Mouse (Mus musculus): ENCODE data around the gene Slc13a4. TPM values are rescaled to one million over a fixed set of nuclear protein-coding genes. Genes with fewer than 3 reads are reported as not detected.
A peak's percentile ranks its signal among the peaks of the same experiment; 100 is the strongest.

Slc13a4 gene
- total RNA-seq (2021), result 1 to 10 TPM; 2.7 to 6.0 TPM

DNA sequence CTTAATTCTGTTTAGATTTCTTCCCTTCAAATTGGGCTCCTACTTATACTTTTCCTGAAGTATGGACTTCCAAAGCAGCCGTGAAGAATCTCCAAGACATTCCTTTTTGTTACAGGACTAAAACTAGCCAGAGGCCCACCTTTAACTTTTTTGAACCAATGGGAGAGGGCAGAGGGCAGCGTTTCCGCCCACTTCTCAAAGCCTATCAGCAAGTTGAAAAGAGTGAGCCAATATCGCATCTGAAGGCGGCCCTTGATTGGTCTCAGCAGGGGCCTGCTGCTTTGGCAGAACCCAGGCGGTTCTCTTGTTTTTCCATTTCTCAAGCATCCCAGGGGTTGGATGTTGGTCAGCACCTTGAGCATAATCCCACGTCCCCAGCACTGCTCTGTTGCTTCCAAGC lies at the start of gene Slc13a4:
Gene Slc13a4 (minus strand): TSS at position 95 of the 400 bp plus-strand sequence.
- DNase-seq, result no peak

DNA sequence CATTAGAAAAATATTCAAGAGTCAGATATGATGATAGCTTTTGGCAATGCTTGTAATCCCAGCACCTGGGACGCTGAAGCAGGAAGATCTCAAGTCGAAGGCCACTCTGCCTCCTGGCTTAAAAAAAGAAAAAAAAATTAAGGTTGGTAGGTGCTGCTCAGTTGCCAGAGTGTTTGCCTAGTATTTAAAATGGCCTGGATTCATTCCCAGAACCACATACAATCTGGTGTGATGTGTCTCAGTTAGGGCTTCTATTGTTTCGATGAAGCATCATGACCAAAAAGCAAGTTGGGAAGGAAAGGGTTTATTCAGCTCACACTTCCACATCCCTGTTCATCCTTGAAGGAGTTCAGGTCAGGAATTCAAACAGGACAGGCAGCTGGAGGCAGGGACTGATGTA lies 47.4 kb upstream of the Slc13a4 start:
- DNase-seq, result no peak

DNA sequence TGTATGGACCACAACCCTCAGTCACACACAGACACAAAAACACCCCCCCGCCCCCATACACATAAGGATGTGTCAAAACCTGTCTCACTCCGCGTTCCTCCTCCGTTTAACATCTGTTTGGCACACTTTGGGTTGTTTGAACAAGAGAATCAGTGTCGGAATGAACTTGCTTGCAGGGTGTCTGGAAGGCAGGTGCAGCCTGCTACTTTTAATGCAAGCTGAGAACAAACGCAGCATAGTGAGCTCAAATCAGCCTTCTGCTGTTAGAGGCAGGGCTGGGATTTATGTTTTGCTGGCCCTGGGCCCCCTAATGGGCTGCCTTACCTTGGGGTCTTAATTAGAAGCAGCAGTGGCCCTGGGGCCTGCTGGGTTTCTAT lies 46.7 kb upstream of the Slc13a4 start:
- DNase-seq, result no peak

DNA sequence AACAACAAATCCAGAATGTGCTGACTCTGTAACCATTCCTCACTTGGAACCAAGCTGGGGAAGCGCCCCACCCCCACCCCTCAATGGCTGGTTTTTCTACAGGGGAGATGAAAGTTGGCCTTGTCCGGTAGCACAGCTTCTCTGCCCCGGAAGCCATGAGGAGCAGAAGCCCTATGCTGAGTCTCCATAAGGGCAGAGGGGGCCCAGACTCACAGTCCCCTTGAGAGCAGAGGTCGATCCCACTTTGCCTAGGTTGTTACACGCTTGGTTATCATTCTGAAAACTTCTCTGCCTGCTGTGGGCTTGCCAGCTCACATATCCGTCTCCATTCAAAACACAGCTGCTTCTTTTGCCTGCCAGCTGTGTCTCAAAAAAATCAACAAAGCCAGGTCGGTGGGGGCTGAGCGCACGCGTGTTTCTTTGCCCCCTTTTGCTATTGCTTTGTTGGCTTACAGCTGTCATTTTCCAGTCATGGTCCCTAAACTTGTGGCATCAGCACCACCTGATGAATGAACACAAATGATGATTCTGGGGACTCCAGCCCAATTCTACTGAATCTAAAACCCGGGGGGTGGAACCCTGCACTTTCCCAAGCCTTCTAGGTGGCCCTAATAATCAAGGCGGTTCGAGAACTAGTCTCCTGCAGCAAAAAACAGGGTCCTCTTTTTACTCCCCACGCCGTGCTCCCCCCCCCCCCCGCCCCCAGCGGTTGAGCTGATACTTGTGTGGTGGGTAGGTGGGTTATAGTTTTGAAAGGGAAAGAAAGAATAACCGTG lies 46.1 kb upstream of the Slc13a4 start:
- DNase-seq, result no peak

DNA sequence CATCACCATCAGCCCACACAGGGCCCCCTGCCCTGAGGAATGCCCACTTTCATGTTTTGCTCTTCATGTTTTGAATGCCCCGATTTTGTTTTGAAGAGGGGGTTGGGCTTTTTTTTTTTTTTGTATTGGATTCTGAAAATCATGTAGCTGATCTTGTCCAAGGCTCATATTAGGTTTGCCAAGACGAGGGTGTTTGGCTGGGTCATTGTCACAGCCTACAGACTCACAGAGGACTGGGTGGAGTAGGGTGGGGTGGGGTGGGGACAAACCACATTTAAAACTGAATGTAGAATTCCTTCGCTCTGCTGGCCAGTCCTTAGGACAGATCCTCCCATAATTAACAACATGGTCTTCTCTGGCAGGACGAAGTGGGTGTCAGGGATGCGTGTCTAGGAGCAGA lies 45.5 kb upstream of the Slc13a4 start:
- DNase-seq, result no peak

DNA sequence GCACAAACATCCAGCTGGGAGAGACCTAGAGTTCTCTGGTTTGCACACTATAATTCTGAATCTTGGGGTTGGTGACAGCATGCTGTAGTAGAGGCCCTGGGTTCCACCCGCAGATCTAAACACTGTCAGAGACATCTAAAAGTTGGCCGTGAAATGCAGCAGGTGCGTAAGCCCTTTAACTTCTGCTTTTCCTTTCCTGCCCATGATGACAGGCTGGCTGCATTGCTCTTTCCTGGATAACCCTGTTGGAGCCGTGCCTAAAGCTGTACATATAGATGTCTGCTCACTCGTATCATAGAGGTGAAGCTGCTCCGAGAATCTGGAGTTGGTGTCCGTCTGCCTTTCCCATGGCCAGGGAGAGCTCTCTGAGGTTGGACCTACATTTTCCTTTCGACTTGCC lies 44.9 kb upstream of the Slc13a4 start:
- DNase-seq, result no peak

DNA sequence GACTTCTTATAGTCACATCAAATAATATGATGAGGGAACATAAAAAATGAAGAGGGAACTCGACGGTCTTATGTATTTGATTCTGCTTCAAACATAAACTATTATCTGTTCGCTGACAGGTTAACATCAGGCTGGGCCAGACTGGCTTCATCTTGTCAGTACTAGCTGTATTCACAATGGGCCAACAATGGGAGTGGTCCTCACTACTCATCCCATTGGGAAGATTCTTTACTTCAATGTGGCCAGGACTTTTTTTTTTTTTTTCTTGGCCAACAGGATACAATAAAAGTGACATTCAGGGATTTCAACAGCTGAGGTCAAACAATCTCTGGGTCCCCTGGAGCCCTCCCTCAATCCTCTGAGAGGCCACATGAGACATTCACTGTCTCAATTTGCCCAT lies 43.9 kb upstream of the Slc13a4 start:
- no peak for DNase-seq

DNA sequence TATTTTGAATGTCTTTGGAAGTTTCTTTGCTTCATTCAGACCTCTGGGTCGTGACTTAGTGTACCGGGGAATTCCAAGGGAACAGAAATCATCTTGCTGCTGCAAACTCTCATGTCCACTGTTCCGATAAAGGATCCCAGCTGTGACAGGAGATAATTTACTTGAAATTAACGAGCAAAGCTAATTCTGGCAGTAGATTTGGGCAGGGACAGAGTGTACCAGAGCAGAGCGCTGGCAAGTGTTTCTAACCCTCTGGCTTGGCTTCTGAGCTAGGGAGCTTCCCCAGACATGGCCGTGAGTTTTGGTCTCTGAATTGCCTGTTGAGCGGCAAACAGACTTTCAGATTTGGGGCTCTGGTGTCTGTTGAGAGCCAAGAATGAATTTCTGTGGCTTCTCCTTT lies 41.9 kb upstream of the Slc13a4 start:
- no peak for DNase-seq

DNA sequence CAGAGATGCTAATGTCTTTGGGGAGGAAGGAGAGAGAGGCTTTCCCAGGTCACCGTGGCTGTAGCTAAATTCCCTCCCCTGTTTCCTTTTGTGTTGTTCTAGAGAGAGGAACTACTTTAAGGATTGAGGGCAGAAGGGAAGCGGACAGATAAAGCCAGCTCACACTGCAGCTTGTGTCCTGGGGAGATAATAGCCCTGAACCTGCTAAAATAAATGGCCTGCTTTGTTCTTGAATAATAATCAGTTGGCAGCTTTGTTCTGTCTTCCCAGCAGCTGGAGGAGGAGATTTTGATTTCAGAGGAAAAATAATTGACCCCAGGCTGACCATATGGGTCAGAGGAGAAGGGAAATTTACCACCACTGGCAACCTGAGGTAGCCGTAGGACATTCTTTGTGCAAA lies 30.7 kb upstream of the Slc13a4 start:
- no peak for DNase-seq

DNA sequence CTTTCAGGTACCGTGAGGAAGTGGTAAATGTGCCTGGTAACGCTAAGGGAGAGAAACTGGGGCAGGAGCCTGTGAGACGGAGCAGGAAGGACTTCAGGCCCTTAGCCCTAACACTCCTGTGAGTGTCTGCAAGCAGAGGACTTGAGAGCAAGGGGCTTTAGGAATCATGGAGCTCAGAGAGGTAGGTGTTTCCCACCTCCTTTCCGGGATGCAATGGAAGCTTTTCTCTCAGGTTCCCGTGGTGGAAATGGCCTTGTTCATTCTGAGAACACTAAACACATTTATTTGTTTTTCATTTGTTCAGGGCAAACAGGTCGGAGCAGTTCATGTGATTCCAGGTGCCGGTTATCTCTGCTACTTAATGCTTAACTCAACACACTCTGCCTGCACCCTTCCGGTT lies 29.9 kb upstream of the Slc13a4 start:
- no peak for DNase-seq

DNA sequence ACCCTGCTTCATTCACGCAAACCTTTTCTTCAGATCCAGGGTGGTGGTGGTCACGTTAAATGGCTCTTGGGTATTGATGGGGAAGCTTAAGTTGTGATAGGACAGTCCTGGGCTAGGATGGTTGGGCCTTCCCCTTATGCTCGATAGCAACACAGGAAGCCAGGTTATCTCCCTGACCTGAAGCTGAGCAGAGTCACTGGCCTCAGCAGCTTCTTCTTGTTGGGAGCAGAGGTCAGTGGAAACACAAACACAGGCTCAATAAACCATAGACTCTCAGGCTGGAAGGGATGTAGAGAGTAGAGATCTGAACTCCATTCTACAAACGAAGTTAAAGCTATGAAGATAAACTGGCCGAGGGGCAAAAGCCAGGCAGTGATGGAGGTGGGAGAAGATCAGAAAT lies 27.5 kb upstream of the Slc13a4 start:
- no peak for DNase-seq

DNA sequence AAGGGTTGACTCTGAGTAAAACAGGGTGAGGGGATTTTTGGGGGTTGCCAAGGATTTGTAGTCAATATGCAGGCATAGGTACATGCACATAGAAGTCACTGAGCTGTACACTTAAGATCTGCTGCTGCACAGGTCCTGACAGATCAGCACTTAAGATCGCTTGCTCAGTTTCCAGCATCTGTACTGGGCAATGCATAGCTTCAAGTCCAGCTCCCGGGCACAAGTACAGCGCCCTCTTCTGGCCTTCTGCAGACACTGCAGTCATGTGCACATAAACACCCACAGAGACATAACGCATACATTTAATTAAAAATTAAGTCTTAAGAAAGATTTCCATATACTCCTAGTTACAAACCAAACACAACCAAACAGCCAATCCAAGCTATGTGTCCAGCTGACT lies 26.3 kb upstream of the Slc13a4 start:
- DNase-seq, result no peak

DNA sequence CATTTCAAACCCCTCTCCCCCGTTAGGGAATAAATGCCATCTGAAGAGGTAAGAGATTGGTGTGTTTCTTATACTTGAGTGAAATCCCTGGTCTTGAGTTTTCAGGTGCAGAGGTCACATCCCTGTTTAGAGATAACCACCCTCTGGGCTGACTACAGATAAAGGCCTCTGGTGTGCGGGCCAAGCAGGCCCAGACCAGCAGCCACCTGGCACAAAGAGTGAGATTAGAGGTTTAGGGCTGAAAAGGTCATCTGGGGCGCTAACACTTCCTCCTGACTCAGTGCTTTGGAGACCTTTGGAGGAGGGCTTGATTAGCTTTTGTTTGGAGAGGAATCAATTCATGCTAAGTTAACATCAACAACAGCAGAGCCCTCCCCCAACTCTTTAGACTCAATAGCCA lies 25.7 kb upstream of the Slc13a4 start:
- no peak for DNase-seq

DNA sequence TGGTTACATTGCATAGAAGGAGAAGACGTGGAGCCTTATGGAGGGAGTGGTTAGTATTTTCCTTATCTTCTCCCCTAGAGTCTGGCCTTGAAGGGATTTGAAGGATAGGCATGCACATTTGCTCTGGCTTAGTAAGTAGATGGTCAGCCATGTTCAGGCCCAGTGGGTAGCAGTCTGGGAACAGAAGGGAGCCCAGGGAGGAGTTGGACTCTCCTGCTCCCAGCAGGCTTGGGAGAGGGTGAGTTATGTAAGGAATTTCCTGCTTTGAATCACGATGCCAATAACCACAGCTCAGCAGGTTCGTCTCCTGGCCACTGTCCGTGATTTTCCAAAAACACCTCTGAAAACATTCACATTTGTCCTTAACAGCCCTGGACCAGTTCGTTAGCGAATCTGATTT lies 22.9 kb upstream of the Slc13a4 start:
- no peak for DNase-seq

DNA sequence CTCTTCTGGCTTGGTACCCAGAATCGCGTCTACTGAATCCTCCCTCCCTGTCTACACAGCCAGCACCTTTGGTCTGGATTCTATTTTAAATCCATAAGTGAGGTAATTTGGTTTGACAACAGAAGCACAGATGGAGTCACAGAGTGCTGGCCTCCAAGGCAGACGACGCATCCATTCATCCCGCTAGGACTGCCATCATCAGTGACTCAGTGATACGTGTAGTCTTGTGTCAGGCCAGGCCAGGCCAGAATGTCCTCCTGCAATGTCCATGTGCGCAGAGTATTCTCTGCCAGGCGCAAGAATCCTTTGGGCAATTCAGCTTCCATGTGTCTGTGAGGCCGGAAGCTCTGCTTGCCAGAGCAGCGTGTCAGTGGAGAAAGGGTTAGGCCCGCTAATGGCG lies 22.0 kb upstream of the Slc13a4 start:
- DNase-seq, result no peak

DNA sequence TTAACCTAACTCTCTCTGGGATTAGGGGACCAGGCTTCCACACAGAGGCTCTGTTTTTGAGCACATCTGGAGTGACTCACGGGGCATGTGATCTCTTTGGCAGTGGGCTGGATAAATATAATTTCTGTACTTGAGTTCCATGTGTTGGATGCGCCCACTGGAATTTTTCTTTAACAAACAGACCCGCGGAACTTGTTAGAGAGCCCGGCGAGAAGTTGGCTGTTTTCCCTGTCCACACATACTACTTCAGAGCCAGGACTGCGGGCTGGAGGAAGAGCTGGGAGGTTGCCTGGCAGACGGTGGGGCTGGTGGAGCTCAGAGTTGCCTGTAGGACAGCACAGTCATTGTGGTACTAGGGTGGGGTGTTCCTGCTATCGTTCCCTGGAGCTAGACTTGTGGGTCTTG lies 18.2 kb upstream of the Slc13a4 start, which contains the start of gene Fam180a:
Gene Fam180a (minus strand): TSS at position 31 of the 405 bp plus-strand sequence.
- DNase-seq, result peak in 1 of 2 experiments; percentile 14

DNA sequence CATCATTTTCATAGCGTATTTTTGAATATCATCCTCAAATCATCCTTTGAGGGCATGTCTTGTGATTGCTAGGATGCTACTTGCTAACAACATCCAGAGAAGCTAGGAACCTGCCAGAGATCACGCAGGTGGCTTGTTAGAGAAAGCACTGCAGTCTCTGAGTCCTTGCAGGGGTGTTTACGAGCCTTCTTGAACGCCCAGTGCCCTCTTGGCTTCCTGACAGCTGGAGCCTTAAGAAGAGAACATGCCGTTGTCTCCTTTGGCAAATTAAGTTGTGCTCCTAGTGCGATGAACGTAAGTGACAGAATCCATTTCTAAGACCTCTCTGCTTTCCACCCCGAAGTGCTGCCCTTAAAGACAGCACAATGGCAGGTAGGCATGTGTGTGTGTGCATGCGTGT lies 16.4 kb upstream of the Slc13a4 start:
- no peak for DNase-seq

DNA sequence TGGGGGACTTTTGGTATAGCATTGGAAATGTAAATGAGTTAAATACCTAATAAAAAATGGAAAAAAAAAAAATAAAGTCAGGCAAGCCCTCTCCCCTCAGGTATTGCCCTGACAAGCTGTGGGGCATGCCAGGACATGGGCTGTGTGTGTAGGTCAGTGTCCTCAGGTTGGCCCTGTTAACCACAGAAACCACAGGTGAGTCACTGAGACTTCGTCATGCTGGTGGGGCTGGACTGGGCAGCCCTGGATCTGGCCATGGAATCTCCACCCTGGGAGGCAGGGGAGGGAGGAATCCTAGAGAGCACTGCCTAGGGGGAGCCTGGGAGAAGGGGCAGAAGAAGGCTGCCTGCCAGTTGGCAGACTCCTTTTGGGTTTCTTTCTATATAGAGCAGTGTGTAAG lies 15.1 kb upstream of the Slc13a4 start:
- DNase-seq, result no peak

DNA sequence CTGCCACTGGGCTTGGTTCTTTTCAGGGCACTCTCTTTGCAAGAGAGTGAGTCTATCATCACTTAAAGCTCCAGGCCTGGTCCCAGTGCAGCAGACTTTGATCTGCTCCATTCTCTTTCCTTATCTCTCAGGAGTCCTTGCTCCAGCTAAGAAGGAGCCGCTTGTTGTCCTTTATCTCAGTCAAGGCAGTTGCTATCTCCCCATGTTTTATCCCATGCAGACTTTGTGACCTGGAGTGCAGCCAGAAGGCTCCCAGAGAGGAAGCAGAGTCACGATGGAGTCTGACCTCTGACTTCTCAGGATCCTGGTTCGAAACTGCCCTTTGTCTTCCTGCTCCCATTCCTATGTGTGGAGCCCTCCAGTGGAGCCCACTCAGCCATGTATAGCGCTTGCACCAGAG lies 13.2 kb upstream of the Slc13a4 start:
- DNase-seq, result no peak

DNA sequence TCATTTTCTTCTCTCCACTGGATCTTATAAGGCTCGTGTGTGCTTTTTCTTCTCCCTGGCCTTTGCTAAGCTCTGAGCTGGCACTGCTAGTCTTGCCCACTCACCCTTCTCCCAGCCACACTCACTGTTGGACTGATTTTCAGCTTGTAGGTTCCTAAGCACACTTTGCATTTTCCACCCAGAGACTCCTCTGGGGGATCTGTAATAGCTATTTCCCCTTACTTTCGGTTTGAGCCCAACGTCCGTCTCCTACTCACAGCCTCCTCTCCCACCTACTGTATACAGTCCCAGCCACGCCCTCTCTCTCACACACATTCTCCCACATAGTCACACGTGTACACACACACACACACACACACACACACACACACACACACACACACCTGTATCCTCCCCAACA lies 11.9 kb upstream of the Slc13a4 start:
- DNase-seq, result no peak

DNA sequence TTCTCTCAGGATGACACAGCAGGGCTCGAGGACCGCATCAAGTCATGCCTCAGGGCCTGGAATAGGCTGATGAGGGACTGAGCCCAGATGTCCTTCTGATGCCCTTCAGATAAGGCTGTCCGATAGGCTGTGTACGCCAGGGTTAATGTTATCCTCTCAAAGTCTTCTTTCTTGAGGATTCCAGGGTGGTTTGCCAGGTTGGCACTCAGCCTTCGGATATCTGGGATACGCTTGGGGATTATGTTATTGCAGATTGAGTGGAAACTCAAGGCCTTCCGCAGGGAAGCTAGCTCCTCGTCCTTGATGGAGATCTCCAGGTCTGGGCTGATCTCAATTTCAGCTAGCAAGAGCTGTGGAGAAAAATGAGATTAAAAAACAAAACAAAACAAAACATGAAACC lies 5.6 kb upstream of the Slc13a4 start:
- DNase-seq, result no peak

DNA sequence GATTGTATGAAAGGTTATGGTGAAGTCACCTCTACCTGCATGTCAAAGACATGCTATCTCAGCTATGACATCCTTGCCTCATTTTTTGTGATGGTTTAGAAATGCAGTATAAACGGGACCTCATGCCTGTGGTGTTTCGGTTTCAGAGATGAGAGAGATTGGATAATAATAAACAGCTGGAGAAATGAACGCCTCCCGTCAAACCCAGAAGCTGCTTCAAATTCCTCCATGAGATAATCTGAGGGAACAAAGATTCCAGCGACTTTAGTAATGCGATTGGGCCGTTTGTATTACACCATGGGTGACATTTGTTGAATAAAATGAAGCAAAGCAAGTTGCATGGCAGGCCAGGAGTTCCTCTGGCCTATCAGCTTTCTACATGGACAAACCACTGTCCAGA lies 1.5 kb upstream of the Slc13a4 start:
- DNase-seq, result no peak

DNA sequence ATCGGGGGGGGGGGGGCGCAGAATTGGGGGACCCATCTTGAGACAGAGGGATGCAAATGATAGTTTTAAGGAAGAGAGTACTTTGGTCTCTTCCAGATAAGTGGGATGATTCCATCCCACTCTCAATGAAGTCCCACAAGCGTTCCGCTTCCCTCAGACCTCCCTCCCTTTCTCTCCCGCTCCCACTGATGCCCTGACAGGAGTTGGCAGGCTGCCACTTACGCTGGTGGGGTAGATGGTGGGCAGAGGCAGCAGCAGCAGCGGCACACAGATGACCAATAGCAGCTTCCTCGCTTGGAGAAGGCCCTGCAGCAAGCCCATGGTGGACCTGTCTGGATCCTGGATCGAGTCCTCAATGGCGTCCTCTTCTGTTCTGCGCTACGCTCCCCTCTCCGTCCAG lies 795 bp downstream of the Slc13a4 start:
- no peak for DNase-seq

DNA sequence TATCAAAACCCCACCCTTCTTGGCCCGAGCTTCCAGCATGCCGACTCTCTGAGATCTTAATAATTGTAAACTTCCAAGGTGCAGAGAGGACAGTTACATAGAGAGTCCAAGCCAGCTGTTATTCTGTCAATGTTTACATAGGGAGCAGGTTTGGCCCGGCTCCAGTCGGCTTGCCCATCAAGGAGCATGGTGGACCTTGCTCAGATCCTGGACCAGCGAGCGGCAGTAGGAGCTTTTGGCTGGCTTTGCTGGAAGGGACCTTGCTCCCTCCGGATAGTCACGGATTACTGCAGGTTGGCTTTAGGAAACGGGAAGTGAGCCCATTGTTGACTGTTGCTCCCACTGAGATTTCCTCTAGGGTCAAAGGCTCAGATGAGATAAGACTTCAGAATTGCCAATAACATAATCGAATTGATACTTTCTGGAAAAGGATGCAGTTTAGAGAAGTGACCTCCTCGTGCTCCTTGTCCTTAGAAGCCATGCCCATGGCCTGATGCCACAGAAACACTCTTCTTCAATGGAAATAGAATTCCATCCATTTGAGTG lies 4.5 kb downstream of the Slc13a4 start:
- no peak for DNase-seq

DNA sequence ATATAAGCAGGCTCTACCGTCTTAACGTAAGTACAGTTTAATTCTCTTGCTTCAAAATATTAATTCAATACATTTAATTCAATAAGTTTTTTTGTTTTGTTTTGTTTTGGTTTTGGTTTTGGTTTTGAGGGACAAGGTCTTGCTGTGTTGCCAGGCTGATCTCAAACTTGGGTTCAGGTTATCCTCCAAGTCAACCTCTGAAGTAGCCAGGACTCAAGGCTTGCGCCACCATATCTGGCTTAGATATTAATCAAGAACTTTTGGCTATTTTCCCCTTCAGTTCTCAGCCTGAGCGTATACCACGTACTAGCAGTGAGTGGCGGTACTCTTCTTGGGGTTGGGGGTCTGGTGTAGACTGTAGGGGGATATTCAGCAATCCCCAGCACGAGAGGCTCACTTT lies 5.3 kb downstream of the Slc13a4 start:
- DNase-seq, result no peak
